Mouse (Mus musculus) heart, embryonic 16.5 days (tissue): ENCODE data around the gene Khdrbs1. TPM values are rescaled to one million over a fixed set of nuclear protein-coding genes. Genes with fewer than 3 reads are reported as not detected.
"Not testable (repeated sequence)": the region's sequence is repeated elsewhere in the genome, so short reads cannot be mapped to it uniquely, and the experiment has no call there.

Experiments
- ATAC-seq: fragments of 200-750 bp; cut with Nextera tagmentation; replicated peaks from 2 replicates; pipeline ENCODE4 v1.8.0; 2017; ENCODE audit warnings: moderate number of reproducible peaks; ENCODE audit not compliant: insufficient read depth, low FRiP score; ENCODE audit errors: extremely low read depth
- H3K27ac ChIP-seq: fragments of 300-500 bp; sonication (generic); 2 replicates; pipeline ENCODE4 v1.5.1; 2014; ENCODE audit warnings: mild to moderate bottlenecking, low read length, control low read depth, moderate library complexity
- H3K27me3 ChIP-seq: fragments of 300-500 bp; sonication (generic); 2 replicates; pipeline ENCODE4 v1.6.1; 2014; ENCODE audit warnings: low read length, mixed read lengths; ENCODE audit not compliant: control insufficient read depth, insufficient read depth
- H3K36me3 ChIP-seq: fragments of 300-500 bp; sonication (generic); 2 replicates; pipeline ENCODE4 v1.6.1; 2014; ENCODE audit not compliant: control insufficient read depth, insufficient read depth
- H3K4me1 ChIP-seq: fragments of 300-500 bp; sonication (generic); 2 replicates; pipeline ENCODE4 v1.6.1; 2014; ENCODE audit warnings: low read length, mixed read lengths; ENCODE audit not compliant: control insufficient read depth, insufficient read depth
- H3K4me2 ChIP-seq: fragments of 300-500 bp; sonication (generic); 2 replicates; pipeline ENCODE4 v1.6.1; 2014; ENCODE audit warnings: low read depth, mild to moderate bottlenecking, control low read depth, low read length
- H3K4me3 ChIP-seq: fragments of 300-500 bp; sonication (generic); 2 replicates; pipeline ENCODE4 v1.5.1; 2014; ENCODE audit warnings: mild to moderate bottlenecking, control low read depth, low read length
- H3K9ac ChIP-seq: fragments of 300-500 bp; sonication (generic); 2 replicates; pipeline ENCODE4 v1.6.1; 2014; ENCODE audit warnings: low read length, control low read depth
- H3K9me3 ChIP-seq: fragments of 300-500 bp; sonication (generic); replicated peaks from 2 replicates; pipeline ENCODE4 v1.6.1; 2016; ENCODE audit warnings: low read length; ENCODE audit not compliant: control insufficient read depth
- WGBS: fragments of 180-500 bp; shearing (Covaris S2); extraction: QIAGEN DNeasy Blood & Tissue Kit; methylation state at CpG from one replicate; pipeline ENCODE4 v1.1.7; 2014; 5-methylcytosine and 5-hydroxymethylcytosine counted together
- polyA plus RNA-seq: library from polyadenylated mRNA; unstranded; fragments of >200 nt; fragmentation: Nextera tagmentation; extraction: Ambion mirVana; gene quantifications from 2 replicates; pipeline ENCODE4 v1.2.1, GENCODE M21; 2015

Gene Khdrbs1
- polyA plus RNA-seq, 1 experiment from 2014 or later, result 63.4 TPM

DNA sequence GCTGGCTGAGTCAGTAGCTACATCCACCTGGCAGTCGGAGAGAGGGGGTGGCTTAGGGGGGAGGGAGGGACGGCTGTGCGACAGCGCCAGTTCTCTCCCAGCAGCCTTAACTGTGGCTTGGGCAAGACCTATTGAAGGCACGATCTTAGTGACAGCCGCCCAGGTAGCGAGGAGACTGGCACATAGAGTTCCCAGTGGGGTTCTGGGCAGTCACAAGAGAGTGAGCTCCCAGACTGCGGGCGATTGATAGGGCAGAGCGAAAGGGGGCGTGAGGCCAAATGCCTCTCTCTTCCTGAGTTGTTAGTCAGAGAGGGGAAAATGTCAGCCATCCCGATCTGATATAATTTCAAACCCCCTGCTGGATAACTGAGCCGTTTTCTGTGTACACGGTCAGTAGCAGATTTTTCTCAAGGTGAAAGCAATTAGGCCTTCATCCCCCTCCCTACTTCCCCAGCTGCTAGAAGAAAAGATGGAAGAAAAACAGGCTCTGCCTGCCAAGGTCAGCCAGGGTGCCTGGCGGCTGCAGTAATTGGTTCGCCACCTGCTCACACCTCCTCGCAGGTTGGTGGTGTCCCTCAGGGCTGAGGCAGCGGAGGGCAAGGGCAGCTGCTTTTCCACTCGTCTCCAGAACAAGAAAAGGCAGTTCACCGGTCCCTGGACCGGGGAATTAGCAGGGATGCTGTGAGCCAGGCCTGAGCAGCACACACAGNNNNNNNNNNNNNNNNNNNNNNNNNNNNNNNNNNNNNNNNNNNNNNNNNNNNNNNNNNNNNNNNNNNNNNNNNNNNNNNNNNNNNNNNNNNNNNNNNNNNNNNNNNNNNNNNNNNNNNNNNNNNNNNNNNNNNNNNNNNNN, 29.8 kb upstream of the Khdrbs1 start:
- H3K9me3 ChIP-seq, result no peaks in the 10 kb centered on the region
- no peaks in the 10 kb centered on the region for H3K36me3 ChIP-seq
- H3K9ac ChIP-seq, result peak overlapping the region; percentile 35
- peak overlapping the region; percentile 18 for H3K4me3 ChIP-seq
- peaks cover 13% of the 10 kb centered on the region for H3K4me1 ChIP-seq
- peak overlapping the region; percentile 52 for H3K27ac ChIP-seq
- WGBS, result 8% methylated on average over 21 of the region's 21 CpGs
- ATAC-seq, result peak; percentile 73
- H3K27me3 ChIP-seq, result no peaks in the 10 kb centered on the region
- H3K4me2 ChIP-seq, result peak overlapping the region; percentile 50

DNA sequence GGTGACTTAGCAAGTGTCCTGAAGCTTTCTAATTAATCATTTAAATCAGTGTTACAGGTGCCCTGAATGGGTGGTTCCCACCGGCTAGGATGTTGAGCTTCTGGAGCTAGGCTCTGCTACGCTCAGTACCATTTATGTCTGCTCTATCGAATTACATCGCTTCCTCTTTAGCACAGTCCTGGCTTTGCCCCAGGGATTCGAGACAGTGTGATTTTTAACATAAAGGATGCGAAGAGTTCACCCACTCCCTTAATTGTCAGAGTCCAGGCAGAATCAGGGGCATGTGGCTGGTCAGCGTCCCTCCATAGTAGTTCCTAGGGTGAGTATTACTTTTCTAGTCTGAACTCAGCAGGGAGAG, 29.2 kb upstream of the Khdrbs1 start:
- 25% methylated on average over 7 of the region's 7 CpGs for WGBS
- Histone ChIP-seq H3K9ac (peak overlapping the region; percentile 35), H3K27me3 (no peaks in the 10 kb centered on the region), H3K9me3 (no peaks in the 10 kb centered on the region), H3K4me1 (peaks cover 13% of the 10 kb centered on the region), H3K4me2 (peak overlapping the region; percentile 50), H3K4me3 (peak overlapping the region; percentile 18; the same call in 1 of the 2 replicates), H3K27ac (no peak overlapping the region; the same call in 1 of the 2 replicates), H3K36me3 (no peaks in the 10 kb centered on the region)
- 0 out of 2 replicates have a peak, but pooled peaks have one; percentile 12 for ATAC-seq

DNA sequence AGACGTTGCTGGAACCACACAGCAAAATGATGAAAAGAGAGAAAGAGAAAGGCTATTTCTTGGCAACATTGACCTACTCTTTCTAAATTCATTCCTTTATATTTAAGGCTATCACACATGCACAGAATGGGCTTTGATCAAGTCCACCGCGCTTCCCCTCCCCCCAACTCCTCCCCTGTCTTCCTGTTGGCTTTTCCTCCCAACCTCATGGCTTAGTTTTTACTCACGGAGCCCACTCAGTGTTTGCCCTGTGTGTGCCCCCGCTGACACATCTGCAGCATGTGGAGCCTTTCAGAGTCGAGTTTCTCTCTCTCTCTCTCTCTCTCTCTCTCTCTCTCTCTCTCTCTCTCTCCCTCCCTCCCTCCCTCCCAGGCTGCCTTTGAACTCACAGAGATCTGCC, 28.5 kb upstream of the Khdrbs1 start:
- Histone ChIP-seq H3K9ac (no peak overlapping the region), H3K4me3 (no peak overlapping the region), H3K4me2 (no peak overlapping the region), H3K27ac (peak overlapping the region; percentile 14; the same call in 1 of the 2 replicates), H3K9me3 (no peaks in the 10 kb centered on the region), H3K27me3 (no peaks in the 10 kb centered on the region), H3K4me1 (peaks cover 13% of the 10 kb centered on the region), H3K36me3 (no peaks in the 10 kb centered on the region)
- no peak for ATAC-seq
- 54% methylated on average over 6 of the region's 6 CpGs for whole genome bisulfite sequencing

DNA sequence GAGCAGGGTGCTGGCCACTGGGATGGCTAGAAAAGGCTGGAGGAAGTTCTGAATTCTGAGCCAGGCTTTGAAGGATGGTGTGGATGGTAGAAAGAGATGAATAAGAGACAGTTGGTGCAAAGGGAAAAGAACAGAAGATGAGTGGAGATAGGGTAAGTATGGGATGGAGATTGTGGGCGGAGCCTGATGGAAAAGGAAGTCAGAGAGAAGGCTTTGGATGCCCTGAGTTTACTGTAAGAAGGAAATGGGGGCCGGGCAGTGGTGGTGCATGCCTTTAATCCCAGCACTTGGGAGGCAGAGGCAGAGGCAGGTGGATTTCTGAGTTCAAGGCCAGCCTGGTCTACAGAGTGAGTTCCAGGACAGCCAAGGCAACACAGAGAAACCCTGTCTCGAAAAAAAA, 26.6 kb upstream of the Khdrbs1 start:
- 66% methylated on average over 3 of the region's 3 CpGs for WGBS

DNA sequence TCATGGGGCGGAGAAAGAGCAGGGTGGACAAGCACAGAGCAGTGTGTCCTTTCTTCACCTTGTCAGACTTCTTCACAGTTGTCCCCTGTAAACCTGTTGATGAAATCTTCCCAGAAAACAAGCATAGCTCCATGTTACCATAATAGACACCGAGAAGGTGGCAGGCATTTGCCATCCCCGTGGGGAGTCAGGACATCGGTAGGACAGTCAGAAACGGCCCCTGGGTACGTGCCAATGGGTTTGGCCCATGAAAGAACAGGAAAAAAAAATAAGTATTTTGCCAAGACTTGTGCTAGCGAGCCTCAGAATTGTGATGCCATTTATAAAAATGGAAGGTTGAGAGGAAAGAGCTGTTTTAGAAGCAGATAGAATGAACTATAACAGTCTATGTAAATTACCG, 25.7 kb upstream of the Khdrbs1 start:
- no peak overlapping the region for H3K4me3 ChIP-seq
- no peaks in the 10 kb centered on the region for H3K9me3 ChIP-seq
- H3K27ac ChIP-seq, result no peak overlapping the region
- ATAC-seq, result no peak
- no peaks in the 10 kb centered on the region for H3K27me3 ChIP-seq
- H3K9ac ChIP-seq, result no peak overlapping the region
- no peaks in the 10 kb centered on the region for H3K36me3 ChIP-seq
- H3K4me1 ChIP-seq, result peaks cover 13% of the 10 kb centered on the region
- 79% methylated on average over 8 of the region's 8 CpGs for WGBS
- no peak overlapping the region for H3K4me2 ChIP-seq

More for the DNA sequence above, 26.6 kb upstream of the Khdrbs1 start:
- H3K9ac ChIP-seq, ATAC-seq, H3K27ac ChIP-seq, H3K9me3 ChIP-seq, H3K4me3 ChIP-seq, H3K27me3 ChIP-seq, H3K36me3 ChIP-seq, H3K4me2 ChIP-seq: not testable (repeated sequence)
- H3K4me1 ChIP-seq, result peaks cover 13% of the 10 kb centered on the region

DNA sequence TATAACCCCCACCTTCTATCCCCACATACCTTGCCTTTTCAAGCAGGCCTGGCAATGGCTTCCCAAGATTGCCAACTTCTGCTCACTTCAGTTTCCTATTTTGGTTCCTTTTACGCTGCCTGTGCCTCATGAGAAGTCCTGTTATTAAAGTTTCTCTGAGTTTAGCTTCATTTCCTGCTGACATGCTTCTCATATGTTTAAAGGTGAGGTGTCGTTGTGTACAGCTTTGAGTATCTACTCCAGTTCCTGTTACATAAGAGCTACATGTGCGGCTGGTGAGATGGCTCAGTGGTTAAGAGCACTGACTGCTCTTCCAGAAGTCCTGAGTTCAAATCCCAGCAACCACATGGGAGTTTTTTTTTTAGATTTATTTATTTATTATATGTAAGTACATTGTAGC, 23.2 kb upstream of the Khdrbs1 start:
- Histone ChIP-seq H3K9ac (no peak overlapping the region), H3K9me3 (no peaks in the 10 kb centered on the region), H3K4me3 (no peak overlapping the region), H3K27me3 (no peaks in the 10 kb centered on the region), H3K27ac (no peak overlapping the region), H3K4me1 (no peaks in the 10 kb centered on the region), H3K4me2 (no peak overlapping the region), H3K36me3 (no peaks in the 10 kb centered on the region)
- 81% methylated on average over 3 of the region's 3 CpGs for WGBS
- ATAC-seq, result no peak

DNA sequence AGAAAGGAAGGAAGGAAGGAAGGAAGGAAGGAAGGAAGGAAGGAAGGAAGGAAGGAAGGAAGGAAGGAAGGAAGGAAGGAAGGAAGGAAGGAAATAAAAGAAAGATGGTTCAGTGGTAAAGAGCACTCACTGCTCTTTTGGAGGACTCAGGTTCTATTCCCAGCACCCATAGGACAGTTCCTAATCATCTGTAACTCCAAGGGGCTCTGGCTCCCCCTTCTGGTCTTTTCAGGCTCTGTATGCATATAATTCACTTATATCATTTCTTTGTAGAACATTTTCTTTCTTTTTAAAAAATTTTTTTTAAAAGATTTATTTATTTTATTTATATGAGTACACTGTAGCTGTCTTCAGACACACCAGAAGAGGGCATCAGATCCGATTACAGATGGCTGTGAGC, 20.4 kb upstream of the Khdrbs1 start:
- not testable (repeated sequence) for H3K4me3 ChIP-seq, H3K4me1 ChIP-seq, H3K27ac ChIP-seq, H3K9ac ChIP-seq, H3K27me3 ChIP-seq, H3K4me2 ChIP-seq, ATAC-seq, H3K9me3 ChIP-seq, H3K36me3 ChIP-seq
- 55% methylated on average over 1 of the region's 1 CpGs for WGBS

DNA sequence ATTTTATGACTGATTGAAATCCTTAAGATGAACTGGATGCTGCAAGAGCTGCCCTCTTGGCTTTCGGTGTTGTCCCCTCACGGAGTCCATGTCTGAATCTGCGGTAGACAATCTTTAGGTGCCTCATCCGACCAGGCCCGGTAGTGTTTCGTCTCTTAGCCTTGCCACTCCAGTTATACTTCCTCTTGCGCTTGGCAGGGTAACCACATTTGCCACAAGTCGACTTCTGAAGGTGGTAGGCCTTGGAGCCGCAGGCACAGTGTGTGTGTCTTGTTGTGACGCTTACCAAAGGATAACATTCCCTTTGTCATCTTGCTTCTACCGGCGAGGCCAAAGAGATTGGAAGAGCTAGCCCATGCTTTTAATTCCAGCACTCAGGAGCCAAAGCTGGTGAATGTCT, 19.5 kb upstream of the Khdrbs1 start:
- no peaks in the 10 kb centered on the region for H3K27me3 ChIP-seq
- ATAC-seq, result no peak
- no peak overlapping the region for H3K9ac ChIP-seq
- no peak overlapping the region for H3K27ac ChIP-seq
- 87% methylated on average over 12 of the region's 12 CpGs for WGBS
- H3K36me3 ChIP-seq, result no peaks in the 10 kb centered on the region
- no peak overlapping the region for H3K4me2 ChIP-seq
- no peaks in the 10 kb centered on the region for H3K9me3 ChIP-seq
- H3K4me3 ChIP-seq, result no peak overlapping the region
- H3K4me1 ChIP-seq, result no peaks in the 10 kb centered on the region

DNA sequence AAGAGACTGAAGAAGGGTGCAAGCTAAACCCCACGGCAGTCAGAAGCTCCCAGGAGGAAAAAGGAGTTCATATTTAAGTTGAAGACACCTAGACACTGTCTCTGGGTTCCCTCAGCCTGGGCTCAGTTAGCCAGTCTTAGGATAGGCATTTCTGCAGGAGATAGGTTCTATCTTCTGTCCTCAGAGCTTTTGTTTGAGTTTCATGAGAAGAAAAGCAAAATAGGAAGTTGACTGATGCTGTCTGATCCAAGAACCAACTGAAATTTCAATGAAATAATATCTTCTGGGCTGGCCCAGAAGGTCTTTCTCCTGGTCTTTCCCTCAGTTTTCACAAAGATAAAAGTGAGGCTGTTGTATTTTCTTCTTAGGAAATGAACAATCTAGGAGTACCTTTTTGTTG, 13.4 kb upstream of the Khdrbs1 start:
- H3K27me3 ChIP-seq, result no peaks in the 10 kb centered on the region
- ATAC-seq, result no peak
- H3K27ac ChIP-seq, result no peak overlapping the region
- no peaks in the 10 kb centered on the region for H3K36me3 ChIP-seq
- no peak overlapping the region for H3K9ac ChIP-seq
- H3K9me3 ChIP-seq, result no peaks in the 10 kb centered on the region
- peaks cover 2% of the 10 kb centered on the region; the same call in 1 of the 2 replicates for H3K4me1 ChIP-seq
- no peak overlapping the region for H3K4me2 ChIP-seq
- WGBS, result 74% methylated on average over 1 of the region's 1 CpGs
- H3K4me3 ChIP-seq, result no peak overlapping the region
